Mouse (Mus musculus) olfactory bulb, adult 2 months (tissue): ENCODE measurements around the gene Vim. TPM values are rescaled to one million over a fixed set of nuclear protein-coding genes. Genes with fewer than 3 reads are reported as not detected.
"Not testable (repeated sequence)": the region's sequence is repeated elsewhere in the genome, so short reads cannot be mapped to it uniquely, and the experiment has no call there.

ENCODE experiments used
- H3K27ac ChIP-seq: fragments of 200-500 bp; 2 replicates; pipeline ENCODE4 v1.5.1; 2012; ENCODE audit warnings: low read depth, low read length; ENCODE audit not compliant: insufficient read depth
- H3K4me1 ChIP-seq: fragments of 200-500 bp; 2 replicates; pipeline ENCODE4 v1.6.1; 2012; ENCODE audit warnings: low read length; ENCODE audit not compliant: control insufficient read depth, insufficient read depth
- H3K4me3 ChIP-seq: fragments of 200-500 bp; 2 replicates; pipeline ENCODE4 v1.5.1; 2012; ENCODE audit warnings: mild to moderate bottlenecking, low read depth, low read length, moderate library complexity; ENCODE audit not compliant: insufficient read depth
- CTCF ChIP-seq: fragments of 200-500 bp; IDR thresholded peaks from 2 replicates; pipeline ENCODE4 v1.5.1; 2012; ENCODE audit warnings: low read depth, mild to moderate bottlenecking, low read length, moderate library complexity; ENCODE audit not compliant: insufficient read depth
- POLR2A ChIP-seq: fragments of 200-500 bp; IDR thresholded peaks from 2 replicates; pipeline ENCODE4 v1.6.1; 2012; ENCODE audit warnings: mild to moderate bottlenecking, low read depth, low read length, moderate library complexity; ENCODE audit not compliant: insufficient read depth
- WGBS: fragments of 180-500 bp; shearing (Covaris S2); methylation state at CpG from one replicate; pipeline ENCODE4 v1.1.7; 2018; 5-methylcytosine and 5-hydroxymethylcytosine counted together
- polyA plus RNA-seq: library from polyadenylated mRNA; stranded (reverse); fragments of >200 nt; gene quantifications from 2 replicates; pipeline ENCODE4 v1.2.4, GENCODE M21; 2012; ENCODE audit warnings: low replicate concordance; ENCODE audit not compliant: missing spikeins, insufficient read depth, insufficient read length

Vim gene
- polyA plus RNA-seq, 1 experiment: not detected

GRCm38 (mm10) chr2:13575287-13575801 lies 1.6 kb downstream of the Vim start:
- WGBS: 0% methylated on average over 13 of the region's 13 CpGs
- H3K27ac ChIP-seq: no peak overlapping the region
- TF ChIP-seq CTCF (peak; percentile 48; the same call in 1 of the 2 replicates), POLR2A (no peak)
- H3K4me3 ChIP-seq: peak overlapping the region; percentile 53
- H3K4me1 ChIP-seq: peaks cover 17% of the 10 kb centered on the region

DNA sequence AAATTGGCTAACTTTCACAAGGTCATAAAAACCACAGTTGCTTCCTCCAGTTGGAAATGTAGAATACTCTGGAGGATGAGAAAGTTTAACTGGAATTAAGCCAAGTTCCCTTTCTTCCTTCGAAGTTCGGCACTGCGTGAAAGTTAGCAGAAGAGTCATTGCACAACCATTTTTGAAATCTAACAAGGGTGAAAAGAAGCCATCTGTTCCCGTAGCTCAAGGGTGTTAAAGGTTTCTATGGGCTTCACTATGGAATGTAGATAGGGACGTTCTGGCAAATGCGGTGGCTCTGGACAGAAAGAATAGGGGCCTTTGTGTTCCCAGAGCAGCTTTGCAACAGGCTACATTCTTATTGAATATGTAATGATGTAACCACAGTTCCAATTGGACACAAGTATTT lies 2.2 kb downstream of the Vim start:
- 15% methylated on average over 6 of the region's 6 CpGs for WGBS
- H3K4me1 ChIP-seq: peaks cover 17% of the 10 kb centered on the region
- TF ChIP-seq POLR2A (no peak), CTCF (no peak)
- no peak overlapping the region for H3K4me3 ChIP-seq
- H3K27ac ChIP-seq: no peak overlapping the region

GRCm38 (mm10) chr2:13577399-13577798 lies 3.7 kb downstream of the Vim start:
- Histone ChIP-seq H3K27ac (no peak overlapping the region), H3K4me1 (peaks cover 17% of the 10 kb centered on the region), H3K4me3 (no peak overlapping the region)
- WGBS: 96% methylated on average over 1 of the region's 1 CpGs
- no peak for TF ChIP-seq CTCF
- no peak for TF ChIP-seq POLR2A

- peaks cover 14% of the 10 kb centered on the region for H3K4me1 ChIP-seq
- 50% methylated on average over 14 of the region's 14 CpGs for WGBS
- H3K27ac ChIP-seq: no peak overlapping the region
- no peak overlapping the region for H3K4me3 ChIP-seq
- TF ChIP-seq POLR2A (no peak), CTCF (no peak)
These were observed 4.9 kb downstream of the Vim start for GRCm38 (mm10) chr2:13578473-13579152.

DNA sequence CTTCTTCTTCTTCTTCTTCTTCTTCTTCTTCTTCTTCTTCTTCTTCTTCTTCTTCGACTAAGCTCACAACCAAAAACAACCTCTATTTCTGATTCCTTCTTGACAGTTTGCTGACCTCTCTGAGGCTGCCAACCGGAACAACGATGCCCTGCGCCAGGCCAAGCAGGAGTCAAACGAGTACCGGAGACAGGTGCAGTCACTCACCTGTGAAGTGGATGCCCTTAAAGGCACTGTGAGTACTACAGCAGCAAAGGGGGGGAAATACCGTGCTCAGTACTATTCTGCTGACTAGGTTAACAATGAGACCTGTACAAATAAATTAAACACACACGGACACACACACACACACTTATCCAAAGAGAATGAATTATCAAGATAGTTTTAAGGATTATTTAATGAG lies 5.6 kb downstream of the Vim start:
- no peak for TF ChIP-seq POLR2A
- TF ChIP-seq CTCF: no peak
- 85% methylated on average over 8 of the region's 8 CpGs for WGBS
- Histone ChIP-seq H3K27ac (no peak overlapping the region), H3K4me1 (peaks cover 10% of the 10 kb centered on the region), H3K4me3 (no peak overlapping the region)

DNA sequence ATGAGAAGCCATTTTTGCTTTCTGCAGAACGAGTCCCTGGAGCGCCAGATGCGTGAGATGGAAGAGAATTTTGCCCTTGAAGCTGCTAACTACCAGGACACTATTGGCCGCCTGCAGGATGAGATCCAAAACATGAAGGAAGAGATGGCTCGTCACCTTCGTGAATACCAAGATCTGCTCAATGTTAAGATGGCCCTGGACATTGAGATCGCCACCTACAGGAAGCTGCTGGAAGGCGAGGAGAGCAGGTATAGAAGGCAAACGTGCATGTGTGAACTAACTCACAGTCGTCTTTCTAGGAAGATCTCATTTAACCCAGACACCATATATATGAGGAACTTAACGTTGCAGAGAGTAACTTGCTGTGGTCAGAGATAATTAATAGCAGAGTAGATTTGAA lies 6.3 kb downstream of the Vim start:
- 71% methylated on average over 11 of the region's 11 CpGs for WGBS
- Histone ChIP-seq H3K27ac (no peak overlapping the region), H3K4me1 (peaks cover 3% of the 10 kb centered on the region), H3K4me3 (no peak overlapping the region)
- TF ChIP-seq CTCF: no peak
- TF ChIP-seq POLR2A: no peak

DNA sequence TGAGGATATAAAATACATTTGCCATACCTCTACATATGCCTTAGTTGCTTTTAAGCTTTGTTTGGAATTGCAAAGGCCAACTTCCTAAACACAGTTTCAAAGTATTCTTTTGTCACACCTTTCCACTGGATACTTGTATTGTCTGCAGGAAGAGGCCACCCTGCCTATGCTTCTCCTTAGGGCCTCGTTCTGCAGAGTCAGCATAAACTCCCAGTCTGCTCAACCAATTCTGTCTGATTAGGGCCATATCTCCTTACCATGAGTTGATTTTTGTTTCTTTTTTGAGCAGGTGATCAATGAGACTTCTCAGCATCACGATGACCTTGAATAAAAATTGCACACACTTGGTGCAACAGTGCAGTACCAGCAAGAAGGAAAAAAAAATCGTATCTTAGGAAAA lies 8.5 kb downstream of the Vim start:
- TF ChIP-seq CTCF: no peak
- TF ChIP-seq POLR2A: no peak
- 81% methylated on average over 3 of the region's 3 CpGs for WGBS
- Histone ChIP-seq H3K4me3 (no peak overlapping the region), H3K4me1 (no peaks in the 10 kb centered on the region), H3K27ac (no peak overlapping the region)

DNA sequence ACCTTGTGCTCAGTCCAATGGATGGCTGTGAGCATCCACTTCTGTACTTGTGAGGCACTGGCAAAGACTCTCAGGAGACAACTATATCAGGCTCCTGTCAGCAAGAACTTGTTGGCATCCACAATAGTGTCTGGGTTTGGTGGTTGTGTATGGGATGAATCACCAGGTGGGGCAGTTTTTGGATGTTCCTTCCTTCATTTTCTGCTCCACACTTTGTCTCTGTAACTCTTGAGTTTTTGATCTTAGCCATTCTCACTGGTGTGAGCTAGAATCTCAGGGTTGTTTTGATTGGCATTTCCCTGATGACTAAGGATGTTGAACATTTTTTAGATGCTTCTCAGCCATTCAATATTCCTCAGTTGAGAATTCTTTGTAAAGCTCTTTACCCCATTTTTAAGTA lies 10.0 kb downstream of the Vim start:
- not testable (repeated sequence) for H3K4me3 ChIP-seq, H3K27ac ChIP-seq

DNA sequence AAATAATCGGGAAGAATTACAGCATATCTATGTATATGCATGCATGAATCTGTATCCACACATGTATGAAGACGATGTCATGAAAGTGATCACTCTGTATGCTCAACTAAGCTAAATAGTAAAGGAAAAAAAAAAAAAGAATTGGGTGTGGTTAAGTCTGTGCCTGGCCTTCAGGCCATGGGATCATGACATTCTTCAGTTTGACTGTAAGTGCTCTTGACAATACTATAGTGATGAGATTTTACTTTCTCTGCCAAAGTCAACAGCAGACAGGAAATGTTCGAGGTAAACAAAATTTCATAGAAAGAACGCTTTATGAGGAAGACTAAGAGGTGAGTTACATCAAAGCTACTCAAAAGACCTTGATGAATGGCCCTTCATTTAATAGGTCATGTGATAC lies 19.6 kb downstream of the Vim start:
- H3K4me3 ChIP-seq: no peak overlapping the region
- H3K27ac ChIP-seq: no peak overlapping the region
- H3K4me1 ChIP-seq: no peaks in the 10 kb centered on the region
- 89% methylated on average over 4 of the region's 4 CpGs for WGBS
- TF ChIP-seq CTCF (no peak), POLR2A (no peak)

More for the DNA sequence above, 10.0 kb downstream of the Vim start:
- H3K4me1 ChIP-seq: not testable (repeated sequence)
